Mouse (Mus musculus): ENCODE data around the gene Fbxw4. TPM values are rescaled to one million over a fixed set of nuclear protein-coding genes. Genes with fewer than 3 reads are reported as not detected.
"Not testable (repeated sequence)": the region's sequence is repeated elsewhere in the genome, so short reads cannot be mapped to it uniquely, and the experiment has no call there.

Fbxw4 gene
- polyA plus RNA-seq, 1 experiment from 2014 or later = 8.4 TPM

DNA sequence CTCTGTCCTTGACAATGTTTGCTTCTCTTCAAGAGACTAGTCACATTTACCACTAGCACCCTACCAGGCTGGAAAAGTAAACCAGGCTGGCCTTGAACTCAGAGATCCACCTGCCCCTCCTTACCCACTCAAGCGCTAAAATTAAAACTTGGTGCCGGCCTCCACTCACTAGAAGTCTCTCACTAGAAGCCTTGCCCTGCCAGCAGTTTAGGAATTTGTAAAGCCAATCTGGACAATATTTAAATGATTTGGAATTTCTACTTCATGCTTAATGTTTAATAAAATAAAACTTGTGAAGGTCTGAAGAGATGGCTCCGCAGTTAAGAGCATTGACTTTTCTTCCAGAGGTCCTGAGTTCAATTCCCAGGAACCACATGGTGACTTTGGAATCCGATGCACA lies 10.3 kb downstream of the Fbxw4 start:
- ATAC-seq (ENCODE audit: low read depth) = no peak
- Histone ChIP-seq H3K36me3 (ENCODE audit: control insufficient read depth, insufficient read depth, low read length) (no peaks in the 10 kb centered on the region), H3K4me1 (ENCODE audit: control insufficient read depth, insufficient read depth, low read length) (no peaks in the 10 kb centered on the region), H3K27me3 (ENCODE audit: control insufficient read depth, insufficient read depth, low read length) (no peaks in the 10 kb centered on the region), H3K9ac (replicated peaks; ENCODE audit: low read depth, low read length) (no peak overlapping the region), H3K9me3 (ENCODE audit: control insufficient read depth, low read length) (no peaks in the 10 kb centered on the region), H3K27ac (ENCODE audit: low read depth, low read length) (no peak overlapping the region), H3K4me2 (ENCODE audit: low read depth, low read length) (no peak overlapping the region), H3K4me3 (ENCODE audit: low read depth, low read length) (no peak overlapping the region)
- WGBS = 83% methylated on average over 4 of the region's 4 CpGs

DNA sequence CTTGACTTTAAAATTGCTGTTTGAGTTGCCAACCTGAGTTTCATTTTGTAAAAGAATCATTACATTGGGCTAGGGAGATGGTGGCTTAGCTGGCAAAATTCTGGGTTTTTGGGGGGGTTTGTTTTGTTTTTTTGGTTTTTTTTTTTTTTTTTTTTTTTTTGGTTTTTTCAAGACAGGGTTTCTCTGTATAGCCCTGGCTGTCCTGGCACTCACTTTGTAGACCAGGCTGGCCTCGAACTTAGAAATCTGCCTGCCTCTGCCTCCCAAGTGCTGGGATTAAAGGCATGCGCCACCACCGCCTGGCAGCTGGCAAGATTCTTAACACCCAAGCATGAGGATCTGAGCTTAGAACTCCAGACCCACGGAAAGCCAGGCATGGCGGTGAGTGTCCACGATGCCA lies 11.6 kb downstream of the Fbxw4 start:
- not testable (repeated sequence) for H3K27me3 ChIP-seq (ENCODE audit: control insufficient read depth, insufficient read depth, low read length); H3K4me3 ChIP-seq (ENCODE audit: low read depth, low read length); H3K27ac ChIP-seq (ENCODE audit: low read depth, low read length); H3K36me3 ChIP-seq (ENCODE audit: control insufficient read depth, insufficient read depth, low read length); H3K4me1 ChIP-seq (ENCODE audit: control insufficient read depth, insufficient read depth, low read length); H3K9me3 ChIP-seq (ENCODE audit: control insufficient read depth, low read length); ATAC-seq (ENCODE audit: low read depth); H3K9ac ChIP-seq (replicated peaks; ENCODE audit: low read depth, low read length); H3K4me2 ChIP-seq (ENCODE audit: low read depth, low read length)
- 97% methylated on average over 6 of the region's 6 CpGs for WGBS

DNA sequence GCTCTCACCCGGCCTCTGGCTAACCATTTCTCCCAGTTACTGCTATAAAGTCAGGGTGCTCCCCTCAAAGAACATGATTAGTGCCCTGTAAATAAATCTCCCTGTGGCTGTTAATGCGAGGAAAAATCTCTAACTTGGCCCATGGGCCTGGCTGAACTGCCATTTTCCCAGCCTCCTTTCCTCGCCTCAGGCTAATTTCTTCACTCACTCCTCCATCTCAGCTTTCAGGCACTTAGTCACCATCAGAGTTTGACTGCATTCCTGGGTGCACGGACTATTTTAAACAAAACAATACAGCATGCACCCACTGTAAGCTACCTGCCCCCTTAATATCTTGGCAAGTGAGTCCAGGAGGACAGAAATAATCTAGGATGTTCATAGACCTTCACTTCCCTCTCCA lies 13.2 kb downstream of the Fbxw4 start:
- H3K4me3 ChIP-seq (ENCODE audit: low read depth, low read length) = no peak overlapping the region
- no peak overlapping the region for H3K9ac ChIP-seq (replicated peaks; ENCODE audit: low read depth, low read length)
- no peak for ATAC-seq (ENCODE audit: low read depth)
- H3K27ac ChIP-seq (ENCODE audit: low read depth, low read length) = no peak overlapping the region
- no peak overlapping the region for H3K4me2 ChIP-seq (ENCODE audit: low read depth, low read length)
- 40% methylated on average over 4 of the region's 4 CpGs for WGBS
- no peaks in the 10 kb centered on the region for H3K36me3 ChIP-seq (ENCODE audit: control insufficient read depth, insufficient read depth, low read length)
- H3K9me3 ChIP-seq (ENCODE audit: control insufficient read depth, low read length) = no peaks in the 10 kb centered on the region
- no peaks in the 10 kb centered on the region for H3K4me1 ChIP-seq (ENCODE audit: control insufficient read depth, insufficient read depth, low read length)
- no peaks in the 10 kb centered on the region for H3K27me3 ChIP-seq (ENCODE audit: control insufficient read depth, insufficient read depth, low read length)

DNA sequence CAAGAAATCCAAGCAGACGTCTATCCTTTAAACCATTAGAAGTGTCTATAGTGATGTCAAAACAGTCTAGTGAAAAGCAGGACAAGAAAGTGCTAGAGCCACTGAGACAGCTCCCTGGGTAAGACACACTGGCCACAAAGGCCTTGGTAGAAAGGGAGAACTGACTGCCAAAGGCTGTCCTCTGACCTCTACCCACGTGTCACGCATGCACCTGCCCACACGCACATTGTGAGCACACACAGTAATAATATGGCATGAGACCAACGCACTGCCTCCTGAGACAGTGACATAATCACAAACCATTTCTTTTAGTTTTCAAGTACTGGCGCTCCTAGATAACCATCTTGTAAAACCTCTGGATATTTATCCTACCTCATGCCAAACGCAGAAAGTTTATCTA lies 19.4 kb downstream of the Fbxw4 start:
- WGBS = 84% methylated on average over 7 of the region's 7 CpGs
- no peaks in the 10 kb centered on the region for H3K9me3 ChIP-seq (ENCODE audit: control insufficient read depth, low read length)
- H3K9ac ChIP-seq (replicated peaks; ENCODE audit: low read depth, low read length) = no peak overlapping the region
- no peak overlapping the region for H3K4me3 ChIP-seq (ENCODE audit: low read depth, low read length)
- no peaks in the 10 kb centered on the region for H3K27me3 ChIP-seq (ENCODE audit: control insufficient read depth, insufficient read depth, low read length)
- ATAC-seq (ENCODE audit: low read depth) = no peak
- no peaks in the 10 kb centered on the region for H3K36me3 ChIP-seq (ENCODE audit: control insufficient read depth, insufficient read depth, low read length)
- no peak overlapping the region for H3K4me2 ChIP-seq (ENCODE audit: low read depth, low read length)
- no peaks in the 10 kb centered on the region for H3K4me1 ChIP-seq (ENCODE audit: control insufficient read depth, insufficient read depth, low read length)
- no peak overlapping the region for H3K27ac ChIP-seq (ENCODE audit: low read depth, low read length)

DNA sequence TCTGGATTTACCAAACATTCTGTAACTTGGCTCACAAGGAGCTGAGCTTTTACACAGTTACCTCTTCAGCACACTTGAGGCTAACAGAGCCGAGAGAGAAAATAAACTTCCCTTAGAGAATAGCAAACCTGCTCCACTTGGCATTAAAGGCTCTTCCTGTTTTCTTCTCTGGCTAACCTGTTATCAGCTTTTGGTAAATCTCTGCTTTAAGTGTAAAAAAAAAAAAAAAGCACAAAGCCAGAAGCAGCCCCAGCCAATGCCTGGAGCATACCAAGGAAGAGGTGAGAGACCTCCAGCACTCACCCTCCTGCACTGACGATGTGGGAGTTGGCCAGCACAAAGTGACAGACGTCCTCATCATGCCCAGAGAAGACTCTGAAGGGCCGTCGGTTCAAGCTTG lies 24.2 kb downstream of the Fbxw4 start:
- Histone ChIP-seq H3K27me3 (ENCODE audit: control insufficient read depth, insufficient read depth, low read length) (no peaks in the 10 kb centered on the region), H3K4me3 (ENCODE audit: low read depth, low read length) (no peak overlapping the region), H3K9ac (replicated peaks; ENCODE audit: low read depth, low read length) (no peak overlapping the region), H3K9me3 (ENCODE audit: control insufficient read depth, low read length) (no peaks in the 10 kb centered on the region), H3K27ac (ENCODE audit: low read depth, low read length) (no peak overlapping the region), H3K4me1 (ENCODE audit: control insufficient read depth, insufficient read depth, low read length) (no peaks in the 10 kb centered on the region), H3K4me2 (ENCODE audit: low read depth, low read length) (no peak overlapping the region), H3K36me3 (ENCODE audit: control insufficient read depth, insufficient read depth, low read length) (peaks cover 10% of the 10 kb centered on the region; the same call in 1 of the 2 replicates)
- ATAC-seq (ENCODE audit: low read depth) = no peak
- 77% methylated on average over 5 of the region's 5 CpGs for WGBS

DNA sequence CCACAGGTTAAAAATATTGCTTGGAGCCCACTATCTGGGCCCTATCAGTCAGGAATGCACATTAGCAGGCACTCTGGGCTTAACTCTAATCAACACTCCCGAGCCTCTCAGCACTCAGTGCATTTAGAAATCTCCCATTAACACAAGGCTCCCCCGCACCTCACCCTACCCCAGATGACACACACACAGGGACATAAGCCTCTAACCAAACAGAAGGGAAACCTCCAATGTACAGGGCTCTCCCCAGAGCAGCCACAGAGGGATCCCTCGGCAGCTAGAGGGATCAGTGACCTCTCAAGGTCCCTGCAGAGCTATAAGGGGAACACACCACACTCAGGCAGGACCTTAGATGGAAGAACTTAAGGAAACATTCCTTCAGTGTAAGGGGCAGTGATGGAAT lies 28.5 kb downstream of the Fbxw4 start:
- Histone ChIP-seq H3K4me3 (ENCODE audit: low read depth, low read length) (no peak overlapping the region), H3K27me3 (ENCODE audit: control insufficient read depth, insufficient read depth, low read length) (no peaks in the 10 kb centered on the region), H3K27ac (ENCODE audit: low read depth, low read length) (no peak overlapping the region), H3K36me3 (ENCODE audit: control insufficient read depth, insufficient read depth, low read length) (peaks cover 10% of the 10 kb centered on the region; the same call in 1 of the 2 replicates), H3K4me1 (ENCODE audit: control insufficient read depth, insufficient read depth, low read length) (no peaks in the 10 kb centered on the region), H3K9ac (replicated peaks; ENCODE audit: low read depth, low read length) (no peak overlapping the region), H3K4me2 (ENCODE audit: low read depth, low read length) (no peak overlapping the region), H3K9me3 (ENCODE audit: control insufficient read depth, low read length) (no peaks in the 10 kb centered on the region)
- ATAC-seq (ENCODE audit: low read depth) = no peak
- 56% methylated on average over 3 of the region's 3 CpGs for WGBS

DNA sequence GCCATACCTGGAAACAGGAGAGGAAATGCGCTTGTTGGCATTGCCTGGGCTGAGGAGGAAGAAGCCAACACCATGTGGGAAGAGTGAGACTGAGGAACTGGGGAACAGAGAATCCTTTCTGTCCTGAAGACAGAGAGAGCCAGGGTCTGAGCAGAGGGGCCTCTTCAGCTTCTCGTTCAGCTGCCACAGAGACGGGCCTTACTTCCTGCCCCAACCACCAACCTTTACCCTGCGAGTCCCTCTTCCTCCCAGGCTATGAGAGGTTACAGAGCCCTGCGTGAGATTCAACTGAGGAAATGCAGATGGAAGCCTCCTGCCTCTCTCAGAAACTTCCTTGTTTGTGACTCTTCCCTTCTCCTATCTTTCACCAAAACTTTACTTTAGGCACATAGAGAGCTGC lies 29.2 kb downstream of the Fbxw4 start:
- H3K4me2 ChIP-seq (ENCODE audit: low read depth, low read length) = no peak overlapping the region
- H3K4me1 ChIP-seq (ENCODE audit: control insufficient read depth, insufficient read depth, low read length) = no peaks in the 10 kb centered on the region
- 73% methylated on average over 5 of the region's 5 CpGs for WGBS
- H3K36me3 ChIP-seq (ENCODE audit: control insufficient read depth, insufficient read depth, low read length) = peaks cover 10% of the 10 kb centered on the region; the same call in 1 of the 2 replicates
- no peak for ATAC-seq (ENCODE audit: low read depth)
- H3K9ac ChIP-seq (replicated peaks; ENCODE audit: low read depth, low read length) = no peak overlapping the region
- H3K4me3 ChIP-seq (ENCODE audit: low read depth, low read length) = no peak overlapping the region
- no peaks in the 10 kb centered on the region for H3K27me3 ChIP-seq (ENCODE audit: control insufficient read depth, insufficient read depth, low read length)
- H3K9me3 ChIP-seq (ENCODE audit: control insufficient read depth, low read length) = no peaks in the 10 kb centered on the region
- no peak overlapping the region for H3K27ac ChIP-seq (ENCODE audit: low read depth, low read length)

DNA sequence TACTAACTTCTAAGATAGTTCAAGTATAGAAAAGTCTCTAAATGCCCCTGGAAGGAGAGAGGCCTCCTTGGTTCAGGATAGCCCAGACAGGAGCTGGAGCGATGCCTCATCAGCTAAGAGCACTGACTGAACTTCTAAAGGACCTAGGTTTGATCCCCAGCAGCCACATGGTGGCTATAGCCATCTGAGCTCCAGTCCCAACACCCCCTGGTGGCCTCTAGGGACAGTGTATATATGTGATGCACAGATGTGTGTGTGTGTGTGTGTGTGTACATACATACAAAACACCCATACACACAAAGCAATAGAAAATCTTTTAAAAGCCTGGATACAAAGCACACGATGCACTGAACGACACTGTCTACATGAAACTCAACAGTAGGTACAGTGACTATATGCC lies 30.9 kb downstream of the Fbxw4 start:
- H3K9me3 ChIP-seq (ENCODE audit: control insufficient read depth, low read length) = no peaks in the 10 kb centered on the region
- ATAC-seq (ENCODE audit: low read depth) = no peak
- no peak overlapping the region for H3K4me2 ChIP-seq (ENCODE audit: low read depth, low read length)
- no peak overlapping the region for H3K9ac ChIP-seq (replicated peaks; ENCODE audit: low read depth, low read length)
- H3K27me3 ChIP-seq (ENCODE audit: control insufficient read depth, insufficient read depth, low read length) = no peaks in the 10 kb centered on the region
- H3K4me3 ChIP-seq (ENCODE audit: low read depth, low read length) = no peak overlapping the region
- no peak overlapping the region for H3K27ac ChIP-seq (ENCODE audit: low read depth, low read length)
- WGBS = 97% methylated on average over 3 of the region's 3 CpGs
- peaks cover 7% of the 10 kb centered on the region; the same call in 1 of the 2 replicates for H3K36me3 ChIP-seq (ENCODE audit: control insufficient read depth, insufficient read depth, low read length)
- H3K4me1 ChIP-seq (ENCODE audit: control insufficient read depth, insufficient read depth, low read length) = no peaks in the 10 kb centered on the region

DNA sequence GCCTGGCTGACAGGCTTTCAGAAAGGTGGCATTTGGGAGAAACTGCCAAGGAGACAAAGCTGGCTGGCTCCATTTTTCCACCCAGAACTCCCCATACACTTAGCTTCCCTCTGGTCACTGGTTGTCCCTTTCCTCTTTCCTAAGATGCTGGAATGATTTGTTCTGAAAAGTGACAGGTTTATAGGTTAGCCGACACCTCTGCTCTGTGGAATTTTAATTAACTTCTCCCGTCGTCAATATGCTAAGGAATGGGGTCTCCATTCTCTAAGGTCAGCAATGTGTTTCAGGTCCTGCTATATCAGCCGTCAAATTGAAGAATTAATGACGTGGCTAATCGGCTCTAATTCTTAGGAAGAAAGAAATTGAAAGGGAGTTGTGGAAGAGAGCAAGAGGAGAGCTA lies 31.5 kb downstream of the Fbxw4 start:
- Histone ChIP-seq H3K4me2 (ENCODE audit: low read depth, low read length) (no peak overlapping the region), H3K36me3 (ENCODE audit: control insufficient read depth, insufficient read depth, low read length) (0 out of 2 replicates have a peak, but pooled peaks cover 6% of the 10 kb centered on the region), H3K27ac (ENCODE audit: low read depth, low read length) (no peak overlapping the region), H3K4me1 (ENCODE audit: control insufficient read depth, insufficient read depth, low read length) (no peaks in the 10 kb centered on the region), H3K9me3 (ENCODE audit: control insufficient read depth, low read length) (no peaks in the 10 kb centered on the region), H3K9ac (replicated peaks; ENCODE audit: low read depth, low read length) (no peak overlapping the region), H3K27me3 (ENCODE audit: control insufficient read depth, insufficient read depth, low read length) (no peaks in the 10 kb centered on the region), H3K4me3 (ENCODE audit: low read depth, low read length) (no peak overlapping the region)
- no peak for ATAC-seq (ENCODE audit: low read depth)
- 18% methylated on average over 6 of the region's 6 CpGs for WGBS

DNA sequence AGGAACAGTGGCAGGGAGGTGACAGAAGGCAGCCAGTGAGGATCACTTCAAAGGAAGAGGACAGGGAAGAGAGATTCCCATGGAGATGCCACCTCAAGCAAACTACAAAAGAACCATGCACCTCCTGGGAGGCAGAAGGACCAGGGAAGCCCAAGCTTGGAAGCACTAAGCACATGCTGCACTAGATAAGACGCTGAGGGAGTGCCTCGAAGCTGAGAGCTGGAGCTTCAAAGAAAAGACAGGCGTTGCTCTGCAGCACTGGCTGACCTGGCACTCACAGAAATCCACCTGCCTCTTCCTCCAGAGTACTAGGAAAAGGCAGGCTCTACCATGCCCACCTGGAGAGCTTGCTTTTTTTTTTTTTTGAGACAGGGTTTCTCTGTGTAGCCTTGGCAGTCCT lies 33.1 kb downstream of the Fbxw4 start:
- no peak overlapping the region for H3K9ac ChIP-seq (replicated peaks; ENCODE audit: low read depth, low read length)
- H3K27me3 ChIP-seq (ENCODE audit: control insufficient read depth, insufficient read depth, low read length) = no peaks in the 10 kb centered on the region
- no peak overlapping the region for H3K4me3 ChIP-seq (ENCODE audit: low read depth, low read length)
- no peaks in the 10 kb centered on the region for H3K9me3 ChIP-seq (ENCODE audit: control insufficient read depth, low read length)
- no peaks in the 10 kb centered on the region for H3K4me1 ChIP-seq (ENCODE audit: control insufficient read depth, insufficient read depth, low read length)
- no peak for ATAC-seq (ENCODE audit: low read depth)
- H3K4me2 ChIP-seq (ENCODE audit: low read depth, low read length) = no peak overlapping the region
- WGBS = 21% methylated on average over 3 of the region's 3 CpGs
- 0 out of 2 replicates have a peak, but pooled peaks cover 6% of the 10 kb centered on the region for H3K36me3 ChIP-seq (ENCODE audit: control insufficient read depth, insufficient read depth, low read length)
- no peak overlapping the region for H3K27ac ChIP-seq (ENCODE audit: low read depth, low read length)
